Mouse (Mus musculus): Measurements from ENCODE around the gene Ryr2. TPM values are rescaled to one million over a fixed set of nuclear protein-coding genes. Genes with fewer than 3 reads are reported as not detected.

The Ryr2 gene
- polyA plus RNA-seq, 1 experiment from 2014 or later: 4.4 TPM

DNA sequence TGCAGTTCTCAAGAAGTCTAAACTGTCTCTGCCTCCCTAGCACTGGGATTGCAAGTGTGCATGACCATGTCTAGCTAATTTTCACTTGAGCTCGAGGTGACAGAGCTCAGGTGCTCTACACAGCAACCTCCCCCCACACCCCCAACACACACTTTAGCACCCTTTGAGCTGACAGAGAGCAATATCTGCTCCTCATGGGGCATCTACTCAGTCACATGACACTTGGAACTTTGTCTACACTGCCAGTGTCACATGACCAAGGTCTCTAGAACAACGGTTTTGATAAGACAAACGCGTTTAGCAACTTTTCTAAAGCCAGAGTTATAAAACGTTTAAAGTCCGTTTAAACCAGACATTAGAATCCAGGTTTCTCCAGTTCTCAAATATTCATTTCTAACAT, 187.3 kb downstream of the Ryr2 start:
- no peak overlapping the region for H3K9ac ChIP-seq
- H3K4me1 ChIP-seq: no peaks in the 10 kb centered on the region
- no peaks in the 10 kb centered on the region for H3K9me3 ChIP-seq
- no peak overlapping the region for H3K4me2 ChIP-seq
- H3K27ac ChIP-seq: no peak overlapping the region
- no peaks in the 10 kb centered on the region for H3K27me3 ChIP-seq (replicated peaks)
- ATAC-seq (replicated peaks): no peak
- no peaks in the 10 kb centered on the region for H3K36me3 ChIP-seq (replicated peaks)
- WGBS: 96% methylated on average over 6 of the region's 6 CpGs
- no peak overlapping the region for H3K4me3 ChIP-seq

DNA sequence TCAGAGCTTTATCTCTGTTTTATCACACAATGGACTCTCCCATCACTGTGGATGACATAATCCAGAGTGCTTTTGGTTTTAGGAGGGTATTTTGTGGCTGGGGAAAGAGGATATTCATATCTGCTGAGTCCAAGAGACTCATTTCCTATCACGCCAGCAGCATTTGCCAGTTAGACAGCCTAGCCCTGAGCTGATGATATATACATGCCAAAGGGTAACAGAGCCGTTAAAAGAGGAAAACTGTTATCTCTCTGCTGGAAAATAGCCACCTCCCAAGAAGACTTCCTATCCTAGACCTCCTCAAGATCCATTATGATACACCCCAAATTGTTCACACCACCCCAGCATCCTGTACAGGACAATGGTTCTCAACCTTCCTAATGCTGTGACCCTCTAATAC, 191.1 kb downstream of the Ryr2 start:
- no peaks in the 10 kb centered on the region for H3K27me3 ChIP-seq (replicated peaks)
- ATAC-seq (replicated peaks): no peak
- no peak overlapping the region for H3K27ac ChIP-seq
- H3K4me2 ChIP-seq: no peak overlapping the region
- no peaks in the 10 kb centered on the region for H3K9me3 ChIP-seq
- H3K9ac ChIP-seq: no peak overlapping the region
- 76% methylated on average over 2 of the region's 2 CpGs for WGBS
- H3K4me3 ChIP-seq: no peak overlapping the region
- H3K4me1 ChIP-seq: no peaks in the 10 kb centered on the region
- no peaks in the 10 kb centered on the region for H3K36me3 ChIP-seq (replicated peaks)

DNA sequence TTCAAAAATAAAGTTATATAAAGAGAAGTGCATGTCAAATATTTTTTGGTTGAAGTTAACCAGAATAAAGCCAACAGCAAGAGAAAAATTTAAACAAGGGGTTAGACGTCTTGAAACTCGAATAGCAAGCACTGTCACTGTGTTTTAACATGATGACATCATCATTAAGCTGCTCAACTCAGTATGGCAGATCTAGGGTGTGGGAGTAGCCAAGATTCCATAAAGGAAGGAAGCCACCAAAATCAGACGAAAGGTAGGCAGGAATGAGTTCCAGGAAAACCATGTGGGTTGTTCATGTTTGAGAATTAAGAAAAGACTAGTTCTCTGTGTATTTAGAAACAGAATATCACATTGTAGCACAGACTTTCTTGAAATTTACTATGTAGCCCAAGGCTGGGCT, 192.1 kb downstream of the Ryr2 start:
- Histone ChIP-seq H3K4me1 (no peaks in the 10 kb centered on the region), H3K36me3 (replicated peaks) (no peaks in the 10 kb centered on the region), H3K4me3 (no peak overlapping the region), H3K9me3 (no peaks in the 10 kb centered on the region), H3K4me2 (no peak overlapping the region), H3K27ac (no peak overlapping the region), H3K9ac (no peak overlapping the region), H3K27me3 (replicated peaks) (no peaks in the 10 kb centered on the region)
- ATAC-seq (replicated peaks): no peak
- WGBS: 86% methylated on average over 3 of the region's 3 CpGs

DNA sequence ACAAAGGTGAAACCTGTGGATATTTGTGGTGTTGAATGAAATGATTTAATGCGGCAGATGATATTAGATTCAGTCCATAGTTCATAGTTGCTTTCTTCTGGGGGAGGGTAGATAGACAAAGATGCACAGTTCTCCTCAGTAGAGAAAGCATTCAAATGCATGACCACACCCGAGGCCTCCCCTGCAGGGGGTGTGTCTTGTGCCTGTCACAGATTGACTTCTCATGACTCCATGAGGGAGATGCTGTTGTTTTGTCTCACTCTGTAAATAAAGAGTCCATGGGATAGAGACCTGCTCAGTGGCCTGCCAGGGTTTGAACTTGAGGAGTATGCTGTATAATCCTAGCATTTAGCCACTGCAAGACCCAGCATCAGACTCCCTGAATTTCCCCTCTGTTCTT, 194.5 kb downstream of the Ryr2 start:
- H3K4me3 ChIP-seq: no peak overlapping the region
- H3K36me3 ChIP-seq (replicated peaks): no peaks in the 10 kb centered on the region
- 65% methylated on average over 2 of the region's 2 CpGs for WGBS
- ATAC-seq (replicated peaks): no peak
- no peaks in the 10 kb centered on the region for H3K9me3 ChIP-seq
- H3K9ac ChIP-seq: no peak overlapping the region
- no peak overlapping the region for H3K4me2 ChIP-seq
- no peak overlapping the region for H3K27ac ChIP-seq
- H3K4me1 ChIP-seq: no peaks in the 10 kb centered on the region
- H3K27me3 ChIP-seq (replicated peaks): no peaks in the 10 kb centered on the region

DNA sequence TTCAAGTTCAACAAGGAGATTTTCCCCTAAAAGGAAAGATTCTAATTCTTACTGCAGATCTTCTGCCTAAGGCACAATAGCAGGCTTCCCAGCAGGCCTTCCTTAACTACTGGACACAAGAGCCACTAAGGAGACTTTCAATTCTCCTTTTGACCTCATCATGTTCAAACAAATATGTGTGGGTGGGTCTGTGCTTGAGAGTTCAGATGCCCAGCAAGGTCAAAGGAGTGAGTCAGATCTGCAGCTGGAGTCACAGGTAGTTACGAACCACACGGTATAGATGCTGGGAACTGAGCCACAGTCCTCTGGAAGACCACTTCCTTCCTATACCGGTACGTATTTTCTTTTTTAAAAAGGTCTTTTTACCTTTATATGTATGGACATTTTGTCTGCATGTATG, 198.6 kb downstream of the Ryr2 start:
- H3K4me2 ChIP-seq: no peak overlapping the region
- H3K4me1 ChIP-seq: no peaks in the 10 kb centered on the region
- no peak for ATAC-seq (replicated peaks)
- H3K27ac ChIP-seq: no peak overlapping the region
- no peak overlapping the region for H3K9ac ChIP-seq
- H3K4me3 ChIP-seq: no peak overlapping the region
- H3K9me3 ChIP-seq: no peaks in the 10 kb centered on the region
- no peaks in the 10 kb centered on the region for H3K27me3 ChIP-seq (replicated peaks)
- WGBS: 85% methylated on average over 4 of the region's 4 CpGs
- no peaks in the 10 kb centered on the region for H3K36me3 ChIP-seq (replicated peaks)

DNA sequence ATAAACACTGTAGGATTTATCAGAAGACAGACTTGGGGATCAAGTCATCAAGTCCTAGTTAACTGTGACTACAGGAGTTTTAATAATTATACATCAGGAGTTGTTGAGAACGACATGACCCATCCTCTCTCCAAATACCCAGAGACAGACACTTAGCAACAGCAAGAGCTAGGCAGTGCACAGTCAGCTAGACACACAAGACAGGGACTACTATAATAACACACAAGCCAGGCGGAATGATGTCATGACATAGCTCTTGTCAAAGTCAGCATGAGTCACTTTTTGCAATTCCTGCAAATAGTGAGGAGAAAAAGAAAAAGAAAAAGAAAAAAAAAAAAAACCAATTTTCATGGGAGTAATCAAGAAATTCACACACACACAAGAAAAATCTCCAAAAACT, 201.6 kb downstream of the Ryr2 start:
- Histone ChIP-seq H3K9me3 (no peaks in the 10 kb centered on the region), H3K9ac (no peak overlapping the region), H3K4me3 (no peak overlapping the region), H3K4me2 (no peak overlapping the region), H3K27ac (no peak overlapping the region), H3K4me1 (no peaks in the 10 kb centered on the region), H3K36me3 (replicated peaks) (no peaks in the 10 kb centered on the region), H3K27me3 (replicated peaks) (no peaks in the 10 kb centered on the region)
- no peak for ATAC-seq (replicated peaks)
- 80% methylated on average over 2 of the region's 2 CpGs for WGBS

DNA sequence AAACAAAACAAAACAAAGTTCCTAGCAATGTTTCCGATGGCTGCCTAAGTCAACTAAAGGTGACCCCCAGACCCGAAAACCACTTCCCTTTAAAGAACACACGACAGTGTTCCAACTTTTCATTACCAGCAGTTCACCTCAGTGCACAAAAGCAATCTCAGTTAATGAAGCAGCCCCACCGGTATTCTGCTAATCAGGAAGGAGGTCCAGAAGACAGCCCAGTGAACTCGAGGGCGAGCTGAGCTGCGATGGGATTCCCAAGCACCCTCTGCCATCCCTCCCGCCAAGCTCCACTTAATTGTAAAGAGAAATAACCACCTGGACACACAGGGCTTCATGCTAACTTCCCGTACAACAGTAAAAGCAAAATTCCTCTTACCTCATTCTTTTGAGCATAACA, 203.5 kb downstream of the Ryr2 start:
- Histone ChIP-seq H3K27me3 (replicated peaks) (no peaks in the 10 kb centered on the region), H3K4me2 (no peak overlapping the region), H3K27ac (no peak overlapping the region), H3K9ac (no peak overlapping the region), H3K9me3 (no peaks in the 10 kb centered on the region), H3K4me1 (no peaks in the 10 kb centered on the region), H3K4me3 (no peak overlapping the region), H3K36me3 (replicated peaks) (no peaks in the 10 kb centered on the region)
- no peak for ATAC-seq (replicated peaks)
- WGBS: 34% methylated on average over 9 of the region's 9 CpGs

DNA sequence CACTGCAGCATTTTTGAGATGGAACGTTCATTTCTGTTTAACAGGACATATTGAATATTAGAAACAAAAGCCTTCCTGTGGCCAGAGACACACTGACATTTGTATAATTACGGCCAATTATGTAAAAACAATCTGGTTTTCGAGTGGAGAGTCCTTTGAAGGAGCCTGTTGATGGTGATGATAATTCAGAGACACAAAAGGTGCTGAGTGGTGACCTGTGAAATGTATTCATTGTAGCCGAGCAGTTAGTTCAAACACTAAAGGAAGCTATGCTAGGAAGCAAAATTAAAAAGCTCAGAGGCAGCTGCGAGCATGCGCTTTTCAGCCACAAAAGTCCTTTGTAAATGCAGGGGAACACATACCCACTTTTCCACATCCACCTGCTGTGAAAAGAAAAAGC, 203.9 kb downstream of the Ryr2 start:
- no peaks in the 10 kb centered on the region for H3K36me3 ChIP-seq (replicated peaks)
- ATAC-seq (replicated peaks): no peak
- H3K27me3 ChIP-seq (replicated peaks): no peaks in the 10 kb centered on the region
- no peak overlapping the region for H3K9ac ChIP-seq
- no peak overlapping the region for H3K27ac ChIP-seq
- no peaks in the 10 kb centered on the region for H3K9me3 ChIP-seq
- H3K4me2 ChIP-seq: no peak overlapping the region
- H3K4me1 ChIP-seq: no peaks in the 10 kb centered on the region
- no peak overlapping the region for H3K4me3 ChIP-seq
- 34% methylated on average over 6 of the region's 6 CpGs for WGBS

DNA sequence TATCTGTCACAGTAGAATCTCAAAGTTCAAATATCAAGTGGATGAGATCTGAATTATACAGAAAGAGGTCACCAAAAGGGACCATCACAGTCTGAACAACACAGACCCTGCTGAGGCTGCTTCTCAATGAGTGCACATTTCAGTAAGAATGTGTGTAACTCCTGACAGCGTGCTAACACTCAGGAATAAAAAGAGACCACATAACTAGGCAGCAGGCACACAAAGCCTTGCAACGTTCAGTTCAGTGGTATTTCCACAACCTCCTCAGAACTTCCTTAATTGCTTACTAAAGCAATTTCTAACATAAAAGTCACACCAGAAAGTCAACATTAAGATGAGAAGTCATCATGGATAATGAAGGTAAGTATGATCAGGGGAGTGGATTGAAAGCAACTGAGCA, 206.1 kb downstream of the Ryr2 start:
- H3K4me2 ChIP-seq: no peak overlapping the region
- no peak overlapping the region for H3K27ac ChIP-seq
- no peak overlapping the region for H3K9ac ChIP-seq
- ATAC-seq (replicated peaks): no peak
- no peaks in the 10 kb centered on the region for H3K9me3 ChIP-seq
- H3K27me3 ChIP-seq (replicated peaks): no peaks in the 10 kb centered on the region
- no peaks in the 10 kb centered on the region for H3K36me3 ChIP-seq (replicated peaks)
- H3K4me3 ChIP-seq: no peak overlapping the region
- H3K4me1 ChIP-seq: no peaks in the 10 kb centered on the region
- WGBS: 72% methylated on average over 2 of the region's 2 CpGs

DNA sequence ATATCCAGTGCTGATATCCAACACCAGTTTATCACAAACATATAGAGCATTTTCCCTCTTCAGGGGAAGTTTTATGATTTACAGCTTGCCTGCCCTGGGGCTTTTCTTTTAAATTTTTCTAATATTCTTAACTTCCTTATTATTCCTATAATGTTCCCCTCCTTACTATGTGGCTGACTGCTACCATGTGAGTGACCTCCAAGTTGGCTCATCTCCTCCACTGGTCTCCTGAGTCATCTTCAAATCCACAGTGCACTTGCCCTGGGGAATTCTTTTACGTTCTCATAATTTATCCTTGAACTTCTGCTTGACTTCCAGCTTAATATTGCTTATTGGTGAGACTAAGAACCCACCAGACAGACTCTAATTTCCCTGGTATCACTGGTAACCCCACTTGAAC, 211.1 kb downstream of the Ryr2 start:
- 59% methylated on average over 1 of the region's 1 CpGs for WGBS
- Histone ChIP-seq H3K4me3 (no peak overlapping the region), H3K36me3 (replicated peaks) (no peaks in the 10 kb centered on the region), H3K27me3 (replicated peaks) (no peaks in the 10 kb centered on the region), H3K4me2 (no peak overlapping the region), H3K9ac (no peak overlapping the region), H3K27ac (no peak overlapping the region), H3K9me3 (no peaks in the 10 kb centered on the region), H3K4me1 (no peaks in the 10 kb centered on the region)
- ATAC-seq (replicated peaks): no peak

DNA sequence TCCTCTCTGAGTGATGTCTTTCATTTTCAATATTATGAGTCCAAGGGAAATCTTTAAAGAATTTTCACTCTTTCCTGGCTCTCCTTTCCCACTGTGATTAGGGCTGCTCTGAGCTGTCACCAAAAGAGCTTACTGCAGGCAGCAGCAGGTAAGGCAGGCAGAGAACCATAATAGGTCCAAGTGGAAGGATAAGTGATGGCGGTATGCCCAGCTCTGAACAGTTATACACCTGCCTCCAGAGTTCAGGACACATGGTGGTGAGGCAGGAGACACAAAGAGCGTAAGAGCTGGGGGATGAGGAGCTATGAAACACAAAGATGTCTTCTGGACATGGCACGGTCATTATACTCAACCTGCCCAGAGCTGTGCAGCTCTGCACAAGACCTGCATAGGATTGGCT, 215.0 kb downstream of the Ryr2 start:
- no peak for ATAC-seq (replicated peaks)
- no peaks in the 10 kb centered on the region for H3K9me3 ChIP-seq
- H3K27me3 ChIP-seq (replicated peaks): no peaks in the 10 kb centered on the region
- no peak overlapping the region for H3K4me3 ChIP-seq
- no peak overlapping the region for H3K27ac ChIP-seq
- H3K4me1 ChIP-seq: no peaks in the 10 kb centered on the region
- 93% methylated on average over 3 of the region's 3 CpGs for WGBS
- no peaks in the 10 kb centered on the region for H3K36me3 ChIP-seq (replicated peaks)
- no peak overlapping the region for H3K4me2 ChIP-seq
- no peak overlapping the region for H3K9ac ChIP-seq

DNA sequence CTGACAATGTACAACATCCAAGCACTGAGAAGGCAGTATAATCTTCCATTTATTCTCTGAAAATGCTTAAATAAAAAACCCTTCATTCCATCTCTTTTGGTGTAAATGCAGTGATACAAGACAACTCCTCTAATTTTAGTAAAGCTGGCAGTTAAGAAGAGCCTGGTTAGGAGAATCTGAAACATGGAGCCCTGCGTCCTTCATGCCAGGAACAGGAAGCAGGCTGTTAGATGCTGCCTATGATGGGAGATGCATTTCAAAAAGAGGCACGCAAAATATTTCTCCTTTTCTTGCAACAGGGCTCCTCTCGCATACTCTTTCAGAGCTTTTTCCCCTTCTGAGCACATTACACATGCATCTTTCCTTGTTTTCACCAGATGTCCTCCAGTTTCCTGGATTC, 215.6 kb downstream of the Ryr2 start:
- no peak overlapping the region for H3K4me3 ChIP-seq
- H3K9me3 ChIP-seq: no peaks in the 10 kb centered on the region
- WGBS: 87% methylated on average over 3 of the region's 3 CpGs
- no peak overlapping the region for H3K27ac ChIP-seq
- H3K4me2 ChIP-seq: no peak overlapping the region
- no peaks in the 10 kb centered on the region for H3K36me3 ChIP-seq (replicated peaks)
- ATAC-seq (replicated peaks): no peak
- H3K9ac ChIP-seq: no peak overlapping the region
- H3K4me1 ChIP-seq: no peaks in the 10 kb centered on the region
- H3K27me3 ChIP-seq (replicated peaks): no peaks in the 10 kb centered on the region

DNA sequence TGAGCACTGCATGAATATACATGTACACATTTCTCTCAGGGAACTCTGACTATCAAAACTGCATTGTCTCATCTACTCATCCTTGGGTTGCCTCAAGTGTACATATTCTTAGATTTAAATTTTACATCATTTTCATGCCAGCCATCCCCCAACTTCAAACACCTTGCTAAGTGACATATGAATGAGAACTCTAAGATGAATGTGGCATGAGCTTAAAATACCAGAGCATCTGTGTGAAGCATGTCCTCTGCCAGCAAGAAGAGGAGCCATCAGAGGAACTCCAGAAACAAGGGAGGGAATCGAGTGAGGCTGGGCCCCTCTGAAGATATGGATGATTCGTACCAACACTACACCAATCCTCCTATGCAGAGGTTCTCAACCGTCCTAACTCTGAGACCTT, 222.6 kb downstream of the Ryr2 start:
- H3K4me3 ChIP-seq: no peak overlapping the region
- no peak overlapping the region for H3K4me2 ChIP-seq
- H3K27ac ChIP-seq: no peak overlapping the region
- ATAC-seq (replicated peaks): no peak
- H3K4me1 ChIP-seq: no peaks in the 10 kb centered on the region
- no peaks in the 10 kb centered on the region for H3K27me3 ChIP-seq (replicated peaks)
- H3K36me3 ChIP-seq (replicated peaks): no peaks in the 10 kb centered on the region
- 89% methylated on average over 3 of the region's 3 CpGs for WGBS
- H3K9me3 ChIP-seq: no peaks in the 10 kb centered on the region
- no peak overlapping the region for H3K9ac ChIP-seq

DNA sequence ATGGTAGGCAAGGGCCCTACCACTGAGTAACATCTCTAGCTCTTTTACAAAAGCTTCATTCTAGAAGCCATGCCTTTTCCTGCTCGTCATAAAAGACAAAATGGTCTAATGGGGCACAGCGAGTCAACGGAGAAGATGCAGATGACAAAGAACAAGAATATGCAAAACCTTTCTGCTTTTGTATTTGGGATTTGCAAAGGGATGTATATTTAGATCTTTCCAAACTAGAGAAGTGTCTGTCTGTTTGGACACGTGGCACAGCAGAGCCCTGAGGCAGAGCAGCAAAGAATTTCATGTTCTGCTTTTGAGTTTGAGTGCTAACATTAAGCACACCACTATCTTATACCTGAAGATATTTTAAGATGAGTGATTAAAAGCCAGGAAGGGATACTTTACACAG, 224.4 kb downstream of the Ryr2 start:
- Histone ChIP-seq H3K4me3 (no peak overlapping the region), H3K27me3 (replicated peaks) (no peaks in the 10 kb centered on the region), H3K36me3 (replicated peaks) (no peaks in the 10 kb centered on the region), H3K4me1 (no peaks in the 10 kb centered on the region), H3K27ac (no peak overlapping the region), H3K9ac (no peak overlapping the region), H3K9me3 (no peaks in the 10 kb centered on the region), H3K4me2 (no peak overlapping the region)
- no peak for ATAC-seq (replicated peaks)
- 90% methylated on average over 4 of the region's 4 CpGs for WGBS
